Mouse (Mus musculus) bone marrow macrophage, adult 2 months (primary cell): ENCODE results near the gene Traf7. TPM values are rescaled to one million over a fixed set of nuclear protein-coding genes. Genes with fewer than 3 reads are reported as not detected.

Experiments
- H3K27ac ChIP-seq: 2 replicates; pipeline ENCODE4 v1.5.1; 2012; ENCODE audit warnings: low read depth, low read length; ENCODE audit not compliant: insufficient read depth
- H3K4me1 ChIP-seq: 2 replicates; pipeline ENCODE4 v1.6.1; 2012; ENCODE audit warnings: low read length; ENCODE audit not compliant: control insufficient read depth, insufficient read depth
- H3K4me3 ChIP-seq: 2 replicates; pipeline ENCODE4 v1.5.1; 2012; ENCODE audit warnings: mild to moderate bottlenecking, low read length, moderate library complexity; ENCODE audit not compliant: insufficient read depth
- CTCF ChIP-seq: IDR thresholded peaks from 2 replicates; pipeline ENCODE4 v1.5.1; 2012; ENCODE audit warnings: low read depth, mild to moderate bottlenecking, low read length, moderate library complexity
- POLR2A ChIP-seq: IDR thresholded peaks from 2 replicates; pipeline ENCODE4 v1.6.1; 2012; ENCODE audit warnings: mild to moderate bottlenecking, low read depth, low read length, borderline replicate concordance
- polyA plus RNA-seq: library from polyadenylated mRNA; stranded (reverse); fragments of >200 nt; gene quantifications from 2 replicates; pipeline ENCODE4 v1.2.4, GENCODE M21; 2012; ENCODE audit not compliant: missing spikeins, insufficient read depth, insufficient read length

Gene Traf7
- polyA plus RNA-seq, 1 experiment, result 102 TPM

DNA sequence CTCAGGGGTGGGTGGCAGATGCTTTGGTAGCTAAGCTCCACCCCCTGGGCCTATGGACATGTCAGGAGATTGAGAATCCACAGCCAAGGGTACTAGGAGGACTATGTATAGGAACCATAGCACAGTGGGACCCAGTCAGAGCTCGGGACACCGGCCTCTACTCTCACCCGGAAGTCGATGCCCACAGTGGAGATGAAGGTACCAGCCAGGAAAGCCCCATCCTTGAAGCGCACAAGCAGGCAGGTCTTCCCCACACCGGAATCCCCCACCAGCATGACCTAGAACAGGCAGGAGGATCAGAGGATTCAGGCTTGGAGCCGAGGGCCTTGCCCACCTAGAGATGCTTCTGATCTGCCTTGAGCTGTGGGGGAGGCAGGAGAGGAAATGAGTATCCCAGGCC, 4.3 kb upstream of the Traf7 start:
- H3K4me1 ChIP-seq, result peaks cover 8% of the 10 kb centered on the region; the same call in 1 of the 2 replicates
- no peak overlapping the region for H3K27ac ChIP-seq
- no peak overlapping the region for H3K4me3 ChIP-seq
- TF ChIP-seq POLR2A (no peak), CTCF (no peak)

DNA sequence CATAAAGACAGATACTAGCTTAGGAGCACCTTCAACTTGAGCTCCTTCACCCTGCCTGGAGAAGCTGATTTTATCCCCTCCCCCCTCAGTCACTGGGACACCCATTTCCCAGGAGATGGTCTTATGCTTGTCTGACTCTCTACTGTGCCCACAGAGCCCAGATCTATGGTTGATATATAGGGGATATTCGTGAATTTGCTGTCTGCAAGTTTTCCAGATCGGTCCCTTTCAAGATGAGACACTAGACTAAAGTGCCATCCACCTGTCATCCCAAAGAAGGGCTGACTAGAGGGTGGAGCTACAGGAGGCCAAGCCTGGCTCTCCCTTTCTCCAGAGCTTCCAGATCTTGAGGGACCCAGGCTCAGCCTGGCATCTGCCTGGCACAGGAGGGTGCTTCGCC, 3.3 kb upstream of the Traf7 start:
- TF ChIP-seq CTCF (no peak), POLR2A (no peak)
- Histone ChIP-seq H3K4me3 (no peak overlapping the region), H3K27ac (no peak overlapping the region), H3K4me1 (peaks cover 15% of the 10 kb centered on the region)

DNA sequence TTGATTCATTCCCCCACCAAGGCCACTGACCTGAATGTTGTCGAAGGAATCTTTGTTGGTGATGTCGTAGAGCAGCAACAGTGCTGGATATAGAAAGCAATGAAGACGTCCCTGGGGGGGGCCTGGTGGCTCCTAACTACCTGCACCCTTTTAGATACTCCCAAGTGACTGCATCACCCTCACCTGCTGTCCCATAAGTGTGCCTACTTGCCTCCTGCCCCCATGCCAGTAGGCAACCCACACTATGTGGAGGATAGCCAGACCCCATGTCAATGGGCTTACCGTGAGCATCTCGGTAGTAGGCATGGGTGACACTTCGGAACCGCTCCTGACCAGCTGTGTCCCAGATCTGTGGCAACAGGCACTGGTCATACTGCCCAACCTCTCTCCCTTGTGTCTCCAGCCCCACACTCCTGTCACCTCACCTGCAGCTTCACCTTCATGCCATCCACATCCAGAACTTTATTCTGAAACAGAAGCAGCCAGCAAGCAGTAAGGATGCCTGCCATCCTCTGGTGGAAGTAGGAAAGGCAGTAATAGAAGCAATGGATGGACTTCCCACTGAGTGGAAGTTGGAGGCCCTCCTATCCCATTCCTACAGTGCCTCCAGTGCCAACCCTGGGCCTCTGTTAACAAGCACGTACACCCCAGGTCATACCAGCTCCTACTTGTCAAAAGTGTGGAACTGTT, 2.8 kb upstream of the Traf7 start:
- H3K4me3 ChIP-seq, result no peak overlapping the region
- peaks cover 18% of the 10 kb centered on the region for H3K4me1 ChIP-seq
- H3K27ac ChIP-seq, result no peak overlapping the region
- TF ChIP-seq CTCF, result no peak
- no peak for TF ChIP-seq POLR2A

DNA sequence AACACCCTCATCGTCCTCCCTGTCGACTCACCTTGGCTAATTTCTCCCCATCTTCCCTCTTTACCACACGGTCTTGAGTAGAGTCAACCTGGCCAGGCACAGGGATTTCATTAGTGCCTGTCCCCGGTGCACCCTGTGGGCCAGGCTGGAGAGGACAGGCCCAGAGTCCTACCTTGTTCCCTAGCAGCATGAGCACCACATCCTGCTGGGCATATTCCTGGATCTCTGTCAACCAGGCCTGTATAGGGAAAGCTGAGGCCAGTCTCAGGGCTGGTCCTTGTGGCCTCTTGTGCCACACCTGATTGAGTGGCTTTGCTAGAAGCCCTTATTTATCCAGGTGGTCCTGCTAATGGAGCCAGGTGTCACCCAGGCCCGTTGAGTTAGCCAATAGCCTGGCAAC, 2.1 kb upstream of the Traf7 start:
- H3K4me1 ChIP-seq, result peaks cover 22% of the 10 kb centered on the region
- TF ChIP-seq CTCF, result no peak
- TF ChIP-seq POLR2A, result no peak
- H3K4me3 ChIP-seq, result peak overlapping the region; percentile 72
- peak overlapping the region; percentile 80 for H3K27ac ChIP-seq

DNA sequence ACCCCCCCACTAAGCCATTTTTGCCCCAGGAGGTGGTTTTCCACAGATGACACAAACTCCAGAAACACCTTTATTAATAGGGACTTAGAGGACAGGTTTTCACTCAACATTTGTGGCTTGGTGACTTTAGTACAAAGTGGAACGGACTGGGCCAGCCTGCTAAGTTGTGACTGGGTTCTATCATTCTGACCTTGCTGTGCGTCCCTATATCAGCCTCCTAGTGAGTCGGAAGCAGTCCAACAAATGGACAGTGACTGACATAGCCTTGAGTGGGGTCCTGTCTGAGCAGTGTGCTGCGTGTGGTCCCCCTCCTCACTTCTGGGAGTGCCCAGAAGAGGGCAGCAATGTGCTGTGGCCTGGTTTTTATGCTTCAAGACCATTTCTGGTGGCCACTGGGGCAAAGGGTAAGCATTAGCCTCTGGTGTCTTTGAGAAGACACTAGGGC, 1.3 kb upstream of the Traf7 start:
- TF ChIP-seq POLR2A (no peak), CTCF (peak; percentile 62; the same call in 1 of the 2 replicates)
- H3K4me1 ChIP-seq, result peaks cover 26% of the 10 kb centered on the region

DNA sequence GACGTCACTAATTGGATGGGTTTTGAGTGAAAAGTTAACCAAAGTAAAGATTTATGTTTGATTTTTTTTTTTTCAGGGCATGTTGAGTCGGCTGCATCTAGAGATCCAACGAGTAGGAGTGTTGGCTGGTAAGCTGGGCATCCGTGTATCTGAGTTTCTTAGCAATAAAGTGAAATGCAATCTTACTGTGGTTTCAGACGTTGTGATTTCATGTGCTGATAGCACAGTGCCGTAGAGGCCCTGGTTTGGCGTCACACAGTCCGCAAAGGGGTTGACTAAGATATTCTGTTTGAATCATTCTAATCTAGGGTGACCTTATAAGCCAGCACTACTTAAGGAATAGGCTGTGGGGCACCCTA, 801 bp upstream of the Traf7 start:
- peaks cover 26% of the 10 kb centered on the region for H3K4me1 ChIP-seq
- peak overlapping the region; percentile 72 for H3K4me3 ChIP-seq
- no peak for TF ChIP-seq CTCF
- TF ChIP-seq POLR2A, result no peak
- peak overlapping the region; percentile 80 for H3K27ac ChIP-seq

More for the DNA sequence above, 1.3 kb upstream of the Traf7 start:
- H3K4me3 ChIP-seq, result peak overlapping the region; percentile 72
- peak overlapping the region; percentile 80 for H3K27ac ChIP-seq

DNA sequence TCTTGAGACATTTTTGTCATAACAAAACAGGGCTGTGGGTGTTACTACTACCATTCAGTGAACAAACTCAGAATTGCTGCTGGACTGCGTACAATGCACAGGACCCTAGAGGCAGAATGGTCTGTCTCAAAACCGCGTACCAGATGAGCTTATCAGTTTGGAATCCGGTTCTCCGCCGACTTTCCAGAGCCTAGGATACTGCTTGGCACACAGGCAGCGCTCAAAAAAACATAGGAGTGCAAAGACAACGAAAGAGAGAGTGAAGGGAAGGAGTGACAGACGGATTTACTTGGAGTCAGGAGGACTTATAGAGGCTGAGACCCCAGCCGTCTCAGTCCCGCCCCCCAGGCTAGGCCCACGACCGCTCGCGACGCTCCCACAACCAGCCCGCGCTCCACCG, 423 bp downstream of the Traf7 start:
- H3K4me3 ChIP-seq, result peak overlapping the region; percentile 96
- no peak for TF ChIP-seq POLR2A
- H3K4me1 ChIP-seq, result peaks cover 26% of the 10 kb centered on the region
- peak overlapping the region; percentile 33; the same call in 1 of the 2 replicates for H3K27ac ChIP-seq

DNA sequence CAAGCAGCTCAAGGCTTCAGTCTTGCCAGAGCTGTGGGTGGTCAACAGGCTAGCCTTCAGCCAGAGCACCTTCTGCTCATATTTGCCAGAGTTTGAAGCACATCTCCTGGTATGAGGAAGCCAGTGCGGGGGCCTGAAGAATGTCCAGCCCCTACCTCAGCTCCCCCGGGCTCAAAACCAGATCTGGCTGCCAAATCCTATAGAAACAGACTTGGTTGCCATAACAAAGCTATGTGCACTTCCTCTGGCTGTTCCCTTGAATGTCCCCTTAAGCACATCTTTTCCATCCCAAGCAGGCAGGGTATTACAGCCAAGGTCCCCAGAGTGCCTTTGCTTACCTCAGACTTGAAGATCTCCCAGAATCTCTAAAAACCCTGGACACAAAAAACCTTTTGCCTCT, 3.0 kb downstream of the Traf7 start:
- Histone ChIP-seq H3K4me1 (peaks cover 29% of the 10 kb centered on the region), H3K4me3 (no peak overlapping the region), H3K27ac (no peak overlapping the region)
- TF ChIP-seq CTCF, result no peak
- no peak for TF ChIP-seq POLR2A

DNA sequence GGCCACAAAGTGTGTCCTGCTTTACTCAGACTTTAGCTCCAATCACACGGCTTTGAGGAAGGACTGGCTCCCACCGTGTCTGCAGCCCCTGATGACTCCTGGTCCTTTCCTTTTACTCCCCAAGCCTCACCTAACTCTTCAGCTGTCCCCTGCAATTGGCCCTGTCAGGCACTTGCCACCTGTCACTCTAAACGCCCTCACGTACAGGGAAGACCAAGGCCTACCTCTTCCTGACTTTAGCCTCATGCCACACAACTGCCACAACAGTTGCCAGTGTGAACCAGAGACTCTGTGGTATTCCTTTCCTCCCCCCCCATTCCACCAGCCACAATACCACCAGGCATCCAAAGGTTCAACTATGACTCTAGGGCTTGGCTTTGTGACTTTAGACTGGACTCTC, 7.3 kb downstream of the Traf7 start:
- Histone ChIP-seq H3K4me3 (no peak overlapping the region), H3K27ac (no peak overlapping the region), H3K4me1 (peaks cover 16% of the 10 kb centered on the region)
- no peak for TF ChIP-seq POLR2A
- TF ChIP-seq CTCF, result no peak

DNA sequence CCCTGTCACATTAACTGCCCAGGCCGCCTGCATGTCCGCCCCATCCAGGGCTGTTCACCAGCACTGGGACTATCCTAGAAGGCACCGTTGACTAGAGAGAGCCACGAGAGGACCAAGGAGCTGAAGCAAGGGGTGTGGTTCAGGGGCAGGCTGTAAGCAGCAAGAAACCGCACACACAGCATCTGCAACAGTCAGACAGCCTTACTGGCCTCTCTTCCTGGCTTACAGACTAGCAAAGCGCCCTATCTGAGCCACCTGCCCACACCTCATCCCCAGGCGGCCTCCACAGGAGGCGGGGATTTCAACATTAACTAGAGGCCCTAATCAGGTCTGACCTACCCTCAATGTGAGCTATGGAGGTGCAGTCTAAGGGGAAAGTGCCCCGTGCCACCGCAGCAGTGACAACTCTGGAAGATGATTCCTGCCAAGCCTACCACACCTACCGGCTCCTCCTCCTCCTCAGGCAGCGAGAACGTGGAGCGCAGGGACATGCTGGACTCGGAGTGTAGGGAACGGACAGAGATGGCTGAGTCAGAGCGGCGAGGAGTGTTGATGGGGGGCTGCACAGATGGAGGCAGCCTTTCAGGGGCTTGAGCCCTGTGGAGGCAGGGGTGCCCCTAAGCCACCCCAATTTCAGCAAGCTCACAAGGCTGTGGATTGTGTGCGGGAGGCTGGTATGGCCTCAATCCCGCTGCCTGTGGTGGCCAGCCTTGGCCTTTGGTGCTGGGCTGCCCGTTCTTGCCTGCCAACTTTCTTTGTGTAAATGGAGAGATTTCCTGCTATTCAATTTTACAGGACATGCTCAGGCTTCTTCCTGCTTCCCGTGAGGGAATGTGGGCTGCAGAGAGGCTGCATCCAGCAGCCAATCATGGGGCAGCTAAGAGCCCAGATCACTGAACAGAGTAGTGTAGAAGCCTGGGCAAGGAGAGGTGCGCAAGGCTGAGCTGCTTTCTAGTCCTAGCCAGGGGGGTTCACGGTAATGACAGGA, 13.2 kb downstream of the Traf7 start:
- H3K4me3 ChIP-seq, result no peak overlapping the region
- H3K27ac ChIP-seq, result no peak overlapping the region
- TF ChIP-seq POLR2A (no peak), CTCF (no peak)
- no peaks in the 10 kb centered on the region for H3K4me1 ChIP-seq
